In genomic region chr6:53530742-53531141, GRCm38 (mm10) we compare ENCODE assay signal across 17 mouse cellular contexts.
"Had no signal": no experiment of that assay in that cellular context is flagged by ENCODE, and none has a peak within 500 bp of the region (broad histone marks: within the 10 kb centered on the region; RNA-seq: fewer than 3 reads in every experiment).

No protein-coding gene starts in this region.

- DNase-seq: kidney, adult 18-20 months; kidney, postnatal 10 days; kidney, postnatal 4 days; left cerebral cortex, postnatal 4 days; lung, adult 2 months; lung, postnatal 36 days; midbrain, embryonic 14.5 days; right cerebral cortex, adult 18-20 months; thymus, postnatal 36 days had no signal

- H3K9ac ChIP-seq: liver, embryonic 15.5 days; neural tube, embryonic 15.5 days had no signal

- ATAC-seq: lung, postnatal 0 days had no signal

- H3K36me3 ChIP-seq: liver, embryonic 15.5 days; midbrain, embryonic 10.5 days; neural tube, embryonic 15.5 days had no signal

- H3K4me2 ChIP-seq: liver, embryonic 11.5 days; liver, embryonic 15.5 days; neural tube, embryonic 15.5 days had no signal

- H3K27ac ChIP-seq: layer of hippocampus, adult 2 months; liver, embryonic 15.5 days; midbrain, embryonic 10.5 days; neural tube, embryonic 15.5 days; stomach, postnatal 0 days had no signal

- H3K27me3 ChIP-seq: liver, embryonic 15.5 days; neural tube, embryonic 15.5 days had no signal

- H3K9me3 ChIP-seq: liver, embryonic 15.5 days; midbrain, embryonic 10.5 days; neural tube, embryonic 15.5 days had no signal

- H3K4me3 ChIP-seq: layer of hippocampus, adult 2 months; liver, embryonic 15.5 days; midbrain, embryonic 10.5 days; myocyte; neural tube, embryonic 15.5 days had no signal

- H3K4me1 ChIP-seq: liver, embryonic 15.5 days; midbrain, embryonic 10.5 days; neural tube, embryonic 15.5 days had no signal
